Mouse (Mus musculus): ENCODE results near the gene Lbx1. TPM values are rescaled to one million over a fixed set of nuclear protein-coding genes. Genes with fewer than 3 reads are reported as not detected.

Lbx1 gene
- total RNA-seq (2017), result not detected in 2 replicates

DNA sequence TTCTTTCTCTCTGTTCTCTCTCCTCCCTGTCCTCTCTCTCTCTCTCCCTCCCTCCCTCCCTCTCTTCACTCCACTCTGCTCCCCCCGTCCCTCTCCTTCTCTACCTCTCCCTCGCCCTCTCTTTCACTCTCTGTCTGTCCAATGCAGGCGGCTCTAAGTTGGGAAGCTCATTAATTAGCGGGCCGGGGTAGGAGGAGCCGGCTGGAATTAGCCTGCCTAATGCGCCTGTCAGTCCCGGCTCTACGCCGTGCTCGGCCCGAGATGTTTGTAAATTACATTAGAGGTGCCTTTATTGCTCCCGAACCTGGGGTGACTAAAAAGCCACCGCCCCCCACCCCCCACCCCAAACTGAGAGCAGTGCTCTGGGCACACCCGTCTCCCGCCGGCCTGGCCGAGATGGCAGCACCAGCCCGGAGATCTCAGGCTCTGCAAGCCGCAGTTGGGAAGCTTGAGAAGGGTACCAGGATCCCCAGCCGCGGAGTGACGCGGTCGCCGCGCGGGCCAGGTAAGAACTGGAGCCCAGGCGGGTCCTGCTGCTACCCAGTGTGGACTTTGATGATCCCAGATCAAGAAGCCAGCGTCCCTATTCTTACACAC lies at the start of gene Lbx1:
TSS of gene Lbx1 (minus strand) at position 47 of the 597 bp plus-strand sequence.
- ATAC-seq (ENCODE audit: extremely low read depth, insufficient number of reproducible peaks, low FRiP score, poor library complexity, severe bottlenecking), result no peak

GRCm38 (mm10) chr19:45283302-45283701 lies 47.7 kb upstream of the Lbx1 start:
- ATAC-seq (ENCODE audit: extremely low read depth, insufficient number of reproducible peaks, low FRiP score, poor library complexity, severe bottlenecking), result 0 out of 2 replicates have a peak, but pooled peaks have one; percentile 19

DNA sequence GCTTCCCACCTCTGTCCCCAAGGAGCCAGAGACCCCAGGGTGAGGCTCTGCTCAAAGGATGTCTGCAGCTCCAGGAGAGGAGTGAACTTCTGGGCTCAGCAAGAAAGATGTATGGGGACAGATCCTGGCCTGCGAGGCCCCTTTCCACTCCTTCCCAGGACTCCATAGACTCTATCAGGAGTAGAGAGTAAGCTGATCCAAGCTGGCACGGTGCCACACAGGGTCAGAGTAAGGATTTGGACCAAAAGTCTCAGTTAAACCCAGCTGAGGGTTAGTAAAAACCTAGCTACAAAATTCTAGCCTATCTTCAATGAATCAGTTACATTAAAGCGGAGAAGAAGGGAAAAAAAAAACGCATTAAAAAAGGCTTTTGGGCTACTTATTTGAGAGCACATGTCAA lies 40.6 kb upstream of the Lbx1 start:
- ATAC-seq (ENCODE audit: extremely low read depth, insufficient number of reproducible peaks, low FRiP score, poor library complexity, severe bottlenecking), result no peak

GRCm38 (mm10) chr19:45271986-45272385 lies 36.4 kb upstream of the Lbx1 start:
- no peak for ATAC-seq (ENCODE audit: extremely low read depth, insufficient number of reproducible peaks, low FRiP score, poor library complexity, severe bottlenecking)

DNA sequence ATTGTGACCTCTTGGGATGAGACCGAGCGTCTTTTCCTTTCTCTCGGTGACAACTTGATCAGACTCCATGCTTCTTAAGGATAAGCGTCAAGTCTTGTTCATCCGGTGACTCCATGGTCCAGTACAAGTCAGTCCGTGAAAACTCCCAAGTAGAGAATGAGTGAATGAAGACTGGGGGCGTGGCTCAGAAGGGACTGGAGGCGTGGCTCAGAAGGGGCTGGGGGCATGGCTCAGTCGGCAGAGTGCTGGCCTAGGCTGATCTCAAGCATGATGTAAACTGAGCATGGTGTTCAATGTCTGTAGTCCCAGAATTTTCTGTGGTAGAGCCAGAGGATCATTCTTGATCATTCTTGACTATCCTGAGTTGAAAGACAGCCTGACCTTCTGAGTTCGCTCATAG lies 27.4 kb upstream of the Lbx1 start:
- ATAC-seq (ENCODE audit: extremely low read depth, insufficient number of reproducible peaks, low FRiP score, poor library complexity, severe bottlenecking), result no peak

GRCm38 (mm10) chr19:45257414-45258326 lies 22.1 kb upstream of the Lbx1 start:
- ATAC-seq (ENCODE audit: extremely low read depth, insufficient number of reproducible peaks, low FRiP score, poor library complexity, severe bottlenecking), result no peak

DNA sequence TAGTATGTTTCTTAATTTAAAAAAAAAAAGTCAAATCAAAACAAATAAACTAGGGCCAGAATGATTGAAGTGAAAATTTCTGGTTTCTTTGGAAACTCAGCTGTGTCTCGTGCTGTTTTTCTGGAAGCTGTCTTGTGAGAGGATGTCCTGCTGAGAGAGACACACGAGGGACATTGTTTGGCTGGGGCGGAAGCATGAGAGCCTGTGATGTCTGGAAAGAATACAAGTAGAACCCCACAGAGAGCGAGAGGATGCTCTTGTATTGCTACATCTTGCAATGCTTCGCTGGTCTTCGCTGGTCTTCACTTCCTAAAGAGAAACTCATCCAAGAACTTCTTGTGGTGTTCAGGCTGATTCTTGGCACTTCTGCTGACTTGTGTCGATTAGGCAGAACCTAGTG lies 19.2 kb upstream of the Lbx1 start:
- ATAC-seq (ENCODE audit: extremely low read depth, insufficient number of reproducible peaks, low FRiP score, poor library complexity, severe bottlenecking), result no peak

DNA sequence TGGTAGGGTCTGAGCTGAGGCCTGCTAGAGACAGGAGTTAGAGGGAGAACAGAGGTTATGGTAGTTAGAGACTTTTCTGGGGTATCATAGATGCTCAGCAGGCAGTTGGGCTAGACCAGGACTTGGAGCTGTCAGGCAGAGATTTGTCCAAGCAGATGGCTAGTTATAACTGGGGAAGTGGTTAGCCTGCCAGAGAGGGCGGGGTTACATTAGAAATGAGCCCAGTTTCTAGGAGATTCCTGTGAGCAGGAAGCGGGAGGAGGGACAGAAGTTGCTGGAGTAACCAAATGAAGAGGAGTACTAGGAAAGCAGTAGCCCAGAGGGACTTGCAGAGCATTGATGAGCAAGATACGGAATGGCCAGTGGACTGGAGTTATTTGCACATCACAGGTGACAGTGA lies 16.8 kb upstream of the Lbx1 start:
- no peak for ATAC-seq (ENCODE audit: extremely low read depth, insufficient number of reproducible peaks, low FRiP score, poor library complexity, severe bottlenecking)

DNA sequence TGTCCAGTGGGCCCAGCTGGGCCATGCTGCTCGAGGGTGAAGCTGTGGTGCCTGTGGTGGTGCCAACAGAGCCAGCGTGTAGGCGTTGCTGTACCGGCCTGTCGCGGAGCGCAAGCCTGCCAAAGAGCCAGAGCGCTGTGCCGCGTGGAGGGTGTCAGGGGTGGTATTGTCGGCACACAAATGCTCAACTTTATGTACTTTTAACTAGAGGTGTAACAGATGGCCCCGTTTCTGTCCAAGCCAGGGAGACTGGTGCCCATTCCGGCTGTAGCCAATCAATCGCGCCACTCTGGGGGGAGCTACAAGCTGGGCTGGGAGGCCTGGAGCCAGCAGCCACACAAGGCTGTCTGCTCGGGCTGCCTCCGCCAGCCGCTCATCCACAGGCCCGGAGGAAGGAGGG lies 13.1 kb upstream of the Lbx1 start:
- no peak for ATAC-seq (ENCODE audit: extremely low read depth, insufficient number of reproducible peaks, low FRiP score, poor library complexity, severe bottlenecking)

- no peak for ATAC-seq (ENCODE audit: extremely low read depth, insufficient number of reproducible peaks, low FRiP score, poor library complexity, severe bottlenecking)
Measured at GRCm38 (mm10) chr19:45243918-45244700, 8.5 kb upstream of the Lbx1 start.

GRCm38 (mm10) chr19:45243264-45243602 lies 7.6 kb upstream of the Lbx1 start:
- no peak for ATAC-seq (ENCODE audit: extremely low read depth, insufficient number of reproducible peaks, low FRiP score, poor library complexity, severe bottlenecking)

DNA sequence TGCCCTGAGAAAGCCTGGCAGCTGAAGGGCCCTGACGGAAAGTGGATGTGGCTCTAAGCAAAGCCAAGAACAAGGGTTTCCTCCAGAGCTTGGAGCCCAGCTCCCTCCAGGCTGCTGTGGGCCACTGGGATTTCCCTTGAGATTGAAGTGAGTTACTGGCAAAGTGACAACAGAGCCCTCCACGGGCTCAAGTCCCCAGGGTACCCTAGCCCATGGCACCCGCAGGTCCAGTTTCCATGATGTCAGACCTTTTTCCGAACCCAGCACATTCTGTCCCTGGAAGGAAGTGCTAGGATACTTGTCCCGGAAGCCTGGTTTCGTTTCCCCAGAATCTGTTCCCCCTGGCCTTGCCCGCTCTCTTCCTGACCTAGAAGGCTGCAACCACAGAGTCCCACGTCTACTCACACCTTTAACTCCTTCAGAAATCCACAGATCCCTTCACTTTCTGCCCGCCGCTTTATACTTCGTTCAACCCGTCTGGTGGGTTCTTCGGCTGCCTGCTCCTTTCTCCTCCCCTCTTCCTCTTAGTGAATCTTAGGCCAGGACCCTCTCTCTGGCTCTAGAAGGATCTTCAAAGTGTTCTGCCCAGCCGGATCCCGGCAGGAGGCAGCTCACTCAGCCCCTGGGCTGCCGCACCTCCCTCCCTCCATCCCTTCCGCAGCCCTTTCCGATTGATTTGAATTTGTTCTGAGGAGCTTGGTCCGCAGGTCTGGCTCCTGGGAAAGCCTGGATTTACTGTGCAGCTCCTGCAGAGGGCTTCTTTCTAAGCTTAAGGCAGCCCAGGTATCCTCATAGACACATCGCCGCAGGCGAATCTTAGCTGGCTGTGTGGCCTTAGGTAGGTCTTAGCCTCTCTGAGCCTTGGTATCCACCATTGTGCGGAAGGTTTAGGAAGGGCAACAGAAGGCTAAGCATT lies 7.0 kb upstream of the Lbx1 start:
- no peak for ATAC-seq (ENCODE audit: extremely low read depth, insufficient number of reproducible peaks, low FRiP score, poor library complexity, severe bottlenecking)

- no peak for ATAC-seq (ENCODE audit: extremely low read depth, insufficient number of reproducible peaks, low FRiP score, poor library complexity, severe bottlenecking)
Measured at GRCm38 (mm10) chr19:45242017-45242347, 6.4 kb upstream of the Lbx1 start.

DNA sequence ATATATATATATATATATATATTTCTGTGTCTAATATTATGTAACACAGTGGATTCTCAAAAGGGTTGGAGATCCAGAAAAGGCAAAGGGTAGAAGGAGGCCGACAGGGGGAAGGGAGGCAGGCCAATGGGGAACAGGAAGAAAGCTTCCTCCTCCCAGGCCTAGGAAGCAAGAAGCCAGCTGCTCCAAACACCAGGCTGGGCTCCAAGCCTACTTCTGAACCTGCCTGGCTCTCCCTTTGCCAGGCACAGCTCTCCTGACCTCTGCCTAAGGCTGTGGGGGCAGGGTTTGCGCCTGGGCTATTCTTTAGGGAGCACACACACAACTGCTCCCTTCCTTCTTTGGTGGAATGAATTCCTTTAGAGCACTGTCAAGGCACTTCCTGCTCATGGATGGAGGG lies 4.4 kb upstream of the Lbx1 start:
- ATAC-seq (ENCODE audit: extremely low read depth, insufficient number of reproducible peaks, low FRiP score, poor library complexity, severe bottlenecking), result no peak

DNA sequence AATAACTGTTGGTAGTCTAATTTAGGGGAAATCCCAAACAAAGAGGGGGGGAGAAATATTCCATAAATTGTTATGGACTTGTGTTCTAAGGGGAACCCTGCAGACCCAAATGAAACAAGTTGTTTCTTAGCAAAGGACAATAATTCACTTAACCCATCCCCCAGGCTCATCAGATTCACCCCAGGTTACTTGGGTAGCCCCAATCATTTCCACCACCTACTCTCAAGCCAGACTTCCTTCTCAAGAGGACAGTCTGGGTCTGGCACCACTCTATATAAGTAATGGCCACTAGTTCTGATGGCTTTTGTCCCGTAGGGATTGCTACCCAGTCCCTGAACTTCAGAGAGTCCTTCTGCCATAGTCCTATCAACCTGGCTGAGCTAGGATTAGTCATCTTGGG lies 3.6 kb upstream of the Lbx1 start:
- no peak for ATAC-seq (ENCODE audit: extremely low read depth, insufficient number of reproducible peaks, low FRiP score, poor library complexity, severe bottlenecking)

DNA sequence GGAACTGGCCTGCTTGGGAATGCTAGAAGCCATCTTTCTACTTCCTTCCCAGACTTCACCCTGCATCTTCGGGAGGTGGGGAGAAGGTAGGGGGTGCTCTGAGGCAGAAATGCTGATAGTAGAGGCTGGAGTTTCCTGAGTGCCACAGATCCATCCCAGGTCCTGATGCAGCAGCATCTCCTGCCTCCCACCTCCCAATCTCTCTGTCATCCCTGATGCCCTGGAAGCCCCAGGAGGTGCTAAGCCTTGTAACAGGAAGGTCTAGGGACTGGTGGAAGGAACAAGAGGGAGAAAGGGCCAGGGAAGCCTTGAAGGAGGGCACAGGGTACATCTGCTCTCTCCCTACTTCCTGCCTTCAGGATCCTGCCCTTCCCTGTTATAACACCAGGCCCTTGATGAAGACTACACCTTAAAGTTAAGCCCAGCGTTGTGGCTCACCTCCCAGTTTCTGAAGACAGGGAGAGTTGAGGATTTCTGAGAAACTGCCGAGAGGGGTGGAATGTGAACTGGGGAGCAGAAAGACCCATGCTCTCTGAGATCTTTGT lies 2.1 kb upstream of the Lbx1 start:
- ATAC-seq (ENCODE audit: extremely low read depth, insufficient number of reproducible peaks, low FRiP score, poor library complexity, severe bottlenecking), result no peak

DNA sequence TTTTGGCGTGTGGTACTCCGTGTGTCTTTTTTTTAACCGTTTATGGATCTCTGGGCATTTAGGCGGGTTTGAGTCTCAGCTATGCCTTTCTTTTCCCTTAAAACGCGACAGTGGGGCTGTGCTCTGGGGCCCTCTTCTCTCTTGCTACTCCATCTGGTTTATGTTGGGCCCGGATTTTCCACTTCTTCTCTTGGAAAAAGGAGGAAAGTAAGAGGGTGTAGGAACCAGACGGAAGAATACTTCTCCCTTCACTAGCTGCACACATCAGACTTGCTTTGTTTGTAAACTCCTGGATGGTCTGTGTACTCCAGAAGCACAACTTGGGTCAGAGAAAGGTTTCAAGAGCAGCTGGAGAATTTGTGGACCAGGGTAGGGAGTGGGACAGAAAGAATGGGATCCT lies 1.5 kb upstream of the Lbx1 start:
- ATAC-seq (ENCODE audit: extremely low read depth, insufficient number of reproducible peaks, low FRiP score, poor library complexity, severe bottlenecking), result no peak

- ATAC-seq (ENCODE audit: extremely low read depth, insufficient number of reproducible peaks, low FRiP score, poor library complexity, severe bottlenecking), result peak; percentile 22
Measured at GRCm38 (mm10) chr19:45236363-45236942, 841 bp upstream of the Lbx1 start.
